ENCODE assay signal across 23 mouse cellular contexts in the genomic region with DNA sequence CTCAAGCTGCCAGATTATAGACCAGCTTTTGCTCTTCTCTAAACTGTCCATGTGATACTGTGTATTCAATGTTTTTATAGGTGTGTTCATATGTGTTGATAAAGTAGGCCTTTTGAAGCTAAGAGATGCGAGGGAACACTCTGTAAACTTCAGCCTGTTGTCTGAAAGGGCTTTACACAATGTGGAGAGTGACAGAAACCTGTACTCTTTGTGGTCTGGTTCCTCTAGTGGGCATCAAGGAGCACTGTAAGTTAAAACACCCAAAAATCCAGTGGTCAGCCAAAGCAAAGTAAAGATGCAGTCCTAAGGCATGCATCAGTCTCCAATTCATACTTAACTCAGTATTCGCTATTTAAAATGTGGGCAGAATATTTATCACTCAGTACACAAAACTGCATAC. TPM values are rescaled to one million over a fixed set of nuclear protein-coding genes. Genes with fewer than 3 reads are reported as not detected.
A peak's percentile ranks its signal among the peaks of the same experiment; 100 is the strongest.
DNase-seq lines count a peak whose midpoint lies in the region; ATAC-seq and TF ChIP-seq lines count a peak whose summit lies in the region.
"Had no signal": no experiment of that assay in that cellular context is flagged by ENCODE, and none has a peak within 500 bp of the region (broad histone marks: within the 10 kb centered on the region; RNA-seq: fewer than 3 reads in every experiment).

No protein-coding gene starts in this region.

- no peak overlapping the region for H3K4me2 ChIP-seq in intestine, postnatal 0 days (replicated peaks; ENCODE audit: low read depth)
- no peak overlapping the region for H3K4me2 ChIP-seq in intestine, embryonic 16.5 days (ENCODE audit: low read depth, low read length)
- no peak overlapping the region for H3K4me2 ChIP-seq in hindbrain, embryonic 16.5 days (ENCODE audit: low read length)
- H3K4me2 ChIP-seq: forebrain, embryonic 13.5 days; hindbrain, embryonic 14.5 days; intestine, embryonic 15.5 days; liver, embryonic 13.5 days; neural tube, embryonic 15.5 days; stomach, embryonic 15.5 days had no signal

- H3K27ac ChIP-seq in intestine, postnatal 0 days (ENCODE audit: low read depth, low read length) = no peak overlapping the region
- no peak overlapping the region for H3K27ac ChIP-seq in intestine, embryonic 16.5 days (ENCODE audit: low read length)
- H3K27ac ChIP-seq in hindbrain, embryonic 16.5 days (ENCODE audit: low read depth, low read length) = no peak overlapping the region
- H3K27ac ChIP-seq: forebrain, embryonic 13.5 days; hindbrain, embryonic 14.5 days; intestine, embryonic 15.5 days; liver, embryonic 13.5 days; macrophage; midbrain, embryonic 10.5 days; neural tube, embryonic 15.5 days; stomach, embryonic 15.5 days had no signal

- TF ChIP-seq CTCF in intestine, postnatal 0 days (IDR thresholded peaks at IDR 0.05; ENCODE audit: low read depth) = 0 out of 2 replicates have a peak, but pooled peaks have one; percentile 2
- peak; percentile 61 for TF ChIP-seq CTCF in Patski (IDR thresholded peaks at IDR 0.05)

- H3K9ac ChIP-seq in intestine, postnatal 0 days (ENCODE audit: low read depth, low read length) = no peak overlapping the region
- no peak overlapping the region for H3K9ac ChIP-seq in intestine, embryonic 16.5 days (ENCODE audit: low read depth, low read length)
- no peak overlapping the region for H3K9ac ChIP-seq in hindbrain, embryonic 16.5 days (ENCODE audit: low read depth, low read length)
- H3K9ac ChIP-seq: forebrain, embryonic 13.5 days; hindbrain, embryonic 14.5 days; intestine, embryonic 15.5 days; liver, embryonic 13.5 days; neural tube, embryonic 15.5 days; stomach, embryonic 15.5 days had no signal

- CTCF ChIA-PET in Patski (lab: Charles Lee) = no interaction called here

- H3K36me3 ChIP-seq in intestine, postnatal 0 days (ENCODE audit: control insufficient read depth, insufficient read depth) = no peaks in the 10 kb centered on the region
- no peaks in the 10 kb centered on the region for H3K36me3 ChIP-seq in intestine, embryonic 16.5 days (ENCODE audit: control insufficient read depth, insufficient read depth, low read length)
- no peaks in the 10 kb centered on the region for H3K36me3 ChIP-seq in hindbrain, embryonic 16.5 days (ENCODE audit: control insufficient read depth, insufficient read depth, low read length)
- H3K36me3 ChIP-seq: intestine, embryonic 15.5 days; liver, embryonic 13.5 days; midbrain, embryonic 10.5 days; neural tube, embryonic 15.5 days; stomach, embryonic 15.5 days had no signal

- H3K9me3 ChIP-seq in intestine, postnatal 0 days (ENCODE audit: control insufficient read depth) = no peaks in the 10 kb centered on the region
- H3K9me3 ChIP-seq in intestine, embryonic 16.5 days (ENCODE audit: control insufficient read depth, low read length) = no peaks in the 10 kb centered on the region
- H3K9me3 ChIP-seq in hindbrain, embryonic 16.5 days (ENCODE audit: control insufficient read depth, low read length) = no peaks in the 10 kb centered on the region
- H3K9me3 ChIP-seq: forebrain, embryonic 13.5 days; intestine, embryonic 15.5 days; liver, embryonic 13.5 days; midbrain, embryonic 10.5 days; neural tube, embryonic 15.5 days; stomach, embryonic 15.5 days had no signal

- no peaks in the 10 kb centered on the region for H3K27me3 ChIP-seq in intestine, postnatal 0 days (replicated peaks; ENCODE audit: control insufficient read depth, insufficient read depth, low read length)
- no peaks in the 10 kb centered on the region for H3K27me3 ChIP-seq in intestine, embryonic 16.5 days (replicated peaks; ENCODE audit: control insufficient read depth, insufficient read depth, low read length)
- H3K27me3 ChIP-seq in Patski = peaks cover 12% of the 10 kb centered on the region
- no peaks in the 10 kb centered on the region for H3K27me3 ChIP-seq in hindbrain, embryonic 16.5 days (replicated peaks; ENCODE audit: control insufficient read depth, insufficient read depth, low read length)
- H3K27me3 ChIP-seq: forebrain, embryonic 13.5 days; intestine, embryonic 15.5 days; liver, embryonic 13.5 days; neural tube, embryonic 15.5 days; stomach, embryonic 15.5 days had no signal

- POLR2A ChIA-PET in Patski (lab: Charles Lee) = no interaction called here

- in situ Hi-C loops in Patski (cut with MboI; ENCODE audit: low pct_unique_long_range_greater_than_20kb) = no loop called here

- ATAC-seq in intestine, postnatal 0 days = no peak
- no peak for ATAC-seq in intestine, embryonic 16.5 days
- peak; percentile 69 for ATAC-seq in Patski
- no peak for ATAC-seq in hindbrain, embryonic 16.5 days
- ATAC-seq: forebrain, embryonic 13.5 days; intestine, embryonic 15.5 days had no signal

- DNase-seq in 3134 (ENCODE audit: extremely low read depth, insufficient read length, low spot score) (peak; percentile 5), 416B (ENCODE audit: low read depth) (peak; percentile 62), Patski (ENCODE audit: low read depth, low spot score) (no peak)
- DNase-seq in lung, postnatal 14 days = no peak
- DNase-seq: cerebellum, adult 11 months; cerebellum, postnatal 25 days; gastrocnemius, postnatal 36 days; heart, postnatal 36 days; liver, embryonic 13.5 days; lung, adult 2 months; right cerebral cortex, adult 18-20 months; right cerebral cortex, postnatal 4 days; thymus, postnatal 25 days had no signal

- 89% methylated on average over 2 of the region's 2 CpGs for WGBS in intestine, postnatal 0 days
- 85% methylated on average over 2 of the region's 2 CpGs for WGBS in intestine, embryonic 16.5 days
- 79% methylated on average over 2 of the region's 2 CpGs for WGBS in hindbrain, embryonic 16.5 days

- H3K4me1 ChIP-seq in intestine, postnatal 0 days (replicated peaks; ENCODE audit: control insufficient read depth, insufficient read depth, low read length) = no peaks in the 10 kb centered on the region
- H3K4me1 ChIP-seq in intestine, embryonic 16.5 days (ENCODE audit: control insufficient read depth, insufficient read depth, low read length) = no peaks in the 10 kb centered on the region; the same call in 1 of the 2 replicates
- H3K4me1 ChIP-seq in hindbrain, embryonic 16.5 days (ENCODE audit: control insufficient read depth, insufficient read depth, low read depth, low read length) = no peaks in the 10 kb centered on the region
- H3K4me1 ChIP-seq: forebrain, embryonic 13.5 days; intestine, embryonic 15.5 days; liver, embryonic 13.5 days; midbrain, embryonic 10.5 days; neural tube, embryonic 15.5 days; stomach, embryonic 15.5 days had no signal

- H3K4me3 ChIP-seq in intestine, postnatal 0 days (ENCODE audit: low read depth, low read length) = no peak overlapping the region
- H3K4me3 ChIP-seq in intestine, embryonic 16.5 days (ENCODE audit: low read length) = no peak overlapping the region
- no peak overlapping the region for H3K4me3 ChIP-seq in hindbrain, embryonic 16.5 days (ENCODE audit: low read length)
- H3K4me3 ChIP-seq: forebrain, embryonic 13.5 days; intestine, embryonic 15.5 days; liver, embryonic 13.5 days; midbrain, embryonic 10.5 days; neural tube, embryonic 15.5 days; stomach, embryonic 15.5 days had no signal

RNA-seq across cellular contexts. Expression of a gene that starts 44.6 kb away (rescaled TPM):
- 30.9 and 32.4 TPM in 2 replicates for polyA plus RNA-seq in intestine, postnatal 0 days (2015; fragmentation: Nextera tagmentation; extraction: Ambion mirVana)
- polyA plus RNA-seq in intestine, embryonic 16.5 days (2015; fragmentation: Nextera tagmentation; extraction: Ambion mirVana) = 31.5 and 41.7 TPM in 2 replicates
- 33.2 TPM for polyA plus RNA-seq in Patski (2021)
- 43.6 and 45.2 TPM in 2 replicates for polyA plus RNA-seq in hindbrain, embryonic 16.5 days (2015; fragmentation: Nextera tagmentation; extraction: Ambion mirVana)

Comparison
In these comparisons a context has a peak if more than half of its experiments do, and no peak if none do; other contexts are left out.
1. DNase-seq: peak in 3134 (single experiment) and 416B (single experiment); none in Patski (single experiment) and lung, postnatal 14 days (single experiment).